Mouse (Mus musculus): ENCODE measurements around the gene Nme8.

- no peak for TF ChIP-seq POLR2A (IDR thresholded peaks at IDR 0.05; ENCODE audit: low read depth, low read length)
- no peak for TF ChIP-seq MEF2A (IDR thresholded peaks at IDR 0.05; ENCODE audit: borderline replicate concordance, low read depth, low read length)
- TF ChIP-seq CTCF (conservative IDR thresholded peaks at IDR 0.05 in 1 of 2, IDR thresholded peaks at IDR 0.05 in 1 of 2; ENCODE audit: low read depth in 2 of 2, low read length in 2 of 2): peak; percentile 73 to 84
- TF ChIP-seq SMC3 (IDR thresholded peaks at IDR 0.05; ENCODE audit: low read depth, low read length): peak; percentile 73
- TF ChIP-seq EP300 (IDR thresholded peaks at IDR 0.05; ENCODE audit: low read length): no peak
- peak; percentile 65 for TF ChIP-seq ZC3H11A (IDR thresholded peaks at IDR 0.05; ENCODE audit: low read depth, low read length)
- TF ChIP-seq ZMIZ1 (IDR thresholded peaks at IDR 0.05; ENCODE audit: low read depth, low read length): no peak
- TF ChIP-seq USF1 (IDR thresholded peaks at IDR 0.05; ENCODE audit: low read depth, low read length): no peak
- no peak for TF ChIP-seq MAFK (IDR thresholded peaks at IDR 0.05; ENCODE audit: insufficient replicate concordance, low read length)
- peak; percentile 89 for TF ChIP-seq MYC (IDR thresholded peaks at IDR 0.05; ENCODE audit: low read depth, low read length)
- no peak for TF ChIP-seq MAZ (IDR thresholded peaks at IDR 0.05; ENCODE audit: low read depth, low read length)
- TF ChIP-seq E2F4 (IDR thresholded peaks at IDR 0.05; ENCODE audit: insufficient replicate concordance, low read depth, low read length): no peak
- TF ChIP-seq ZKSCAN1 (IDR thresholded peaks at IDR 0.05; ENCODE audit: borderline replicate concordance, low read depth, low read length): no peak
Observed at GRCm38 (mm10) chr13:19698524-19699173, 1.1 kb upstream of the Nme8 start.
